Mouse (Mus musculus): Measurements from ENCODE around the gene Phf13. TPM values are rescaled to one million over a fixed set of nuclear protein-coding genes. Genes with fewer than 3 reads are reported as not detected.

The Phf13 gene
- polyA plus RNA-seq, 1 experiment from 2014 or later, result 6.2 TPM

DNA sequence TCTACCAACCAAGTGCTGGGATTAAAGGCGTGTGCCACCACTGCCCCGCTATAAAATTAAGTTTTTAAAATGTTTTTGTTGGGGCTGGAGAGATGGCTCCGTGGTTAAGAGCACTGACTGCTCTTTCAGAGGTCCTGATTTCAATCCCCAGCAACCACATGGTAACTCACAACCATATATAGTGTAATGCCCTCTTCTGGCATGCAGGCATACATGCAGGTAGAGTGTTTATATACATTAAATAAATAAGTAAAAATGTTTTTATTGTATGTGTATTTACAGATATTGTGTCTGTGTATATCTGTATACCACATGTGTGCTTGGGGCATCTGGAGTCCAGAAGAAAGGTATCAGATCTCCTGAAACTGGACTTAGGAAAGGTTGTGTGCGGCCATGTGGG, 5.3 kb upstream of the Phf13 start:
- H3K9ac ChIP-seq, result no peak overlapping the region
- ATAC-seq (ENCODE audit: low read depth), result no peak

DNA sequence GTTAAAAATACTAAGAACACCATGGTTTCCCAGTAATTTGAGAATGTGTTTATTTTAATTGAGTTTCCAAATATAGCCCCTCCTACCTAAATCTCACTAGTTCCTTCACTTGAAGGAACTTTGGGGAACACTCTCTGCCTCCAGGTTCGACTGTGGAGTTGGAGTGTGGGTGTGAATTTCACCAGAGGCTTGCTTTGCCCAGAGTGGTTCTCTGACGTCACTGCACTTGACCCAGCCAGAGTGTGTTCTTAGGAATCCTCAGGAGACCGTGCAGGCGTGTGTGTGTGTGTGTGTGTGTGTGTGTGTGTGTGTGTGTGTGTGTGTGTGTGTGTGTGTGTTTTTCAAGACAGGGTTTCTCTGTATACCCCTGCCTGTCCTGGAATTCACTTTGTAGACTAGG, 4.8 kb upstream of the Phf13 start:
- no peaks in the 10 kb centered on the region for H3K9me3 ChIP-seq (replicated peaks)
- DNase-seq (no peak), ATAC-seq (ENCODE audit: low read depth) (no peak)
- no peak overlapping the region for H3K27ac ChIP-seq
- peaks cover 22% of the 10 kb centered on the region for H3K4me1 ChIP-seq (replicated peaks)
- H3K9ac ChIP-seq, result no peak overlapping the region
- H3K27me3 ChIP-seq, result no peaks in the 10 kb centered on the region
- 56% methylated on average over 4 of the region's 4 CpGs for WGBS (ENCODE audit: insufficient replicate concordance)
- no peaks in the 10 kb centered on the region for H3K36me3 ChIP-seq
- no peak overlapping the region for H3K4me2 ChIP-seq
- no peak overlapping the region for H3K4me3 ChIP-seq (replicated peaks)

More for the DNA sequence above, 5.3 kb upstream of the Phf13 start:
- no peak for DNase-seq
- no peaks in the 10 kb centered on the region for H3K9me3 ChIP-seq (replicated peaks)
- H3K4me3 ChIP-seq (replicated peaks), result no peak overlapping the region
- H3K27me3 ChIP-seq, result peaks cover 1% of the 10 kb centered on the region; the same call in 1 of the 2 replicates
- no peaks in the 10 kb centered on the region for H3K36me3 ChIP-seq
- H3K4me1 ChIP-seq (replicated peaks), result peaks cover 24% of the 10 kb centered on the region
- 66% methylated on average over 4 of the region's 4 CpGs for WGBS (ENCODE audit: insufficient replicate concordance)
- H3K27ac ChIP-seq, result no peak overlapping the region
- H3K4me2 ChIP-seq, result no peak overlapping the region

DNA sequence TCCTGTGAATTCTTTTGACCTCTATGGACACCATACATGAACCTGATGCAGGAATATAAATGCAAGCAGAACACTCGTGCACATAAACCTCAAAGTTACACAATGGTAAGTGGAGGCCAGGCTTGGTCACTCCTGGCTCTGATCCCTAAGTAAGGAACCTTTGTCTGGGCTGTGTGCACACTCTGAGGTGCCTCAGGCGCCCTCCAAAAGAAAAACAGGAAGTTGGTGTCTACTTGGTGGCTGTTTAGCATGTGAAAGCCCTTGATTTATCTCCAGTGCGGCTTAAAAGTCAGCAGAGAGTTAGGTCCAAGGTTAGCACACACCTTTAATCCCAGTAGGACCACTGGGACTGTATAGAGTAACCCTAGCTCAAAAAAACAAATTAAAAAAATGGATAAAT, 3.4 kb upstream of the Phf13 start:
- peaks cover 30% of the 10 kb centered on the region for H3K4me1 ChIP-seq (replicated peaks)

DNA sequence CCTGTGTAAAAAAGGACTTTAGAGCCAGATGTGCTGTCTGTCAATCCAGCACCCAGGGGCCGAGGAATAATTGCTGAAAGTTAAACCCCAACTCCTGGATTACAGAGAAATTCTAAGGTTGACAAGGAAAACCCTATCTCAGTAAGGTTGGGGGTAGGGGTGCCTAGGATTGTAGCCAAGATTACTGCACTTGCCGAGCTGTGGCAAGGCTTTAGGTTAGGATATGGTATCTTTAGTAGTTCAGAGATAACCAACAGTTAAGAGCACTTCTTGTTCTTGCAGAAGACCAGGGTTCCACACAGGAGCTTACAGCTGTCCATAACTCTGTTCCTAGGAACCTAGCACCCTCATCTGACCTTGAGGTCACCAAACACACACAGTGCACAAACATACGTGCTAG, 1.6 kb upstream of the Phf13 start:
- Histone ChIP-seq H3K36me3 (peaks cover under 1% of the 10 kb centered on the region), H3K4me2 (peak overlapping the region; percentile 73), H3K9ac (peak overlapping the region; percentile 92), H3K9me3 (replicated peaks) (no peaks in the 10 kb centered on the region), H3K4me1 (replicated peaks) (peaks cover 44% of the 10 kb centered on the region), H3K27ac (peak overlapping the region; percentile 14; the same call in 1 of the 2 replicates), H3K4me3 (replicated peaks) (peak overlapping the region; percentile 97), H3K27me3 (peaks cover 26% of the 10 kb centered on the region)
- ATAC-seq (ENCODE audit: low read depth) (no peak), DNase-seq (no peak)
- WGBS (ENCODE audit: insufficient replicate concordance), result 49% methylated on average over 3 of the region's 3 CpGs

More for the DNA sequence above, 3.4 kb upstream of the Phf13 start:
- peaks cover 9% of the 10 kb centered on the region for H3K27me3 ChIP-seq
- H3K4me2 ChIP-seq, result no peak overlapping the region
- DNase-seq (no peak), ATAC-seq (ENCODE audit: low read depth) (no peak)
- 21% methylated on average over 3 of the region's 3 CpGs for WGBS (ENCODE audit: insufficient replicate concordance)
- H3K36me3 ChIP-seq, result no peaks in the 10 kb centered on the region
- H3K27ac ChIP-seq, result no peak overlapping the region
- H3K9ac ChIP-seq, result no peak overlapping the region
- no peaks in the 10 kb centered on the region for H3K9me3 ChIP-seq (replicated peaks)
- no peak overlapping the region for H3K4me3 ChIP-seq (replicated peaks)

DNA sequence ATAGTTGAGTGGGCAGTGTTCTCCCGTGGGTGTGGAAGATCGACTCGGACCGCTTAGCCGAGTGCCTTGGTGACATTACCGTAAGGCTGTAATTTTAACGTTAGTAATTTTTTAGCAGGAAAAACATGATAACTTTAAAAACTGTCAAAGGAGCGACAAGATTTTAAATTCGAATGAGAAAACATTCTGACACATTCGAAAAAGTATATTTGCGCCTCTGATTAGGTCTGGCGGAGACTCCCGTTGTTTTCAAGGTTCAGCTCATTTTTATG, 829 bp upstream of the Phf13 start:
- H3K9me3 ChIP-seq (replicated peaks), result no peaks in the 10 kb centered on the region
- peak overlapping the region; percentile 92 for H3K9ac ChIP-seq
- H3K4me2 ChIP-seq, result peak overlapping the region; percentile 73
- ATAC-seq (ENCODE audit: low read depth) (no peak), DNase-seq (no peak)
- H3K27me3 ChIP-seq, result peaks cover 34% of the 10 kb centered on the region
- peaks cover 44% of the 10 kb centered on the region for H3K4me1 ChIP-seq (replicated peaks)
- H3K4me3 ChIP-seq (replicated peaks), result peak overlapping the region; percentile 97
- peak overlapping the region; percentile 94 for H3K27ac ChIP-seq
- H3K36me3 ChIP-seq, result peaks cover 9% of the 10 kb centered on the region
- WGBS (ENCODE audit: insufficient replicate concordance), result 2% methylated on average over 13 of the region's 13 CpGs

DNA sequence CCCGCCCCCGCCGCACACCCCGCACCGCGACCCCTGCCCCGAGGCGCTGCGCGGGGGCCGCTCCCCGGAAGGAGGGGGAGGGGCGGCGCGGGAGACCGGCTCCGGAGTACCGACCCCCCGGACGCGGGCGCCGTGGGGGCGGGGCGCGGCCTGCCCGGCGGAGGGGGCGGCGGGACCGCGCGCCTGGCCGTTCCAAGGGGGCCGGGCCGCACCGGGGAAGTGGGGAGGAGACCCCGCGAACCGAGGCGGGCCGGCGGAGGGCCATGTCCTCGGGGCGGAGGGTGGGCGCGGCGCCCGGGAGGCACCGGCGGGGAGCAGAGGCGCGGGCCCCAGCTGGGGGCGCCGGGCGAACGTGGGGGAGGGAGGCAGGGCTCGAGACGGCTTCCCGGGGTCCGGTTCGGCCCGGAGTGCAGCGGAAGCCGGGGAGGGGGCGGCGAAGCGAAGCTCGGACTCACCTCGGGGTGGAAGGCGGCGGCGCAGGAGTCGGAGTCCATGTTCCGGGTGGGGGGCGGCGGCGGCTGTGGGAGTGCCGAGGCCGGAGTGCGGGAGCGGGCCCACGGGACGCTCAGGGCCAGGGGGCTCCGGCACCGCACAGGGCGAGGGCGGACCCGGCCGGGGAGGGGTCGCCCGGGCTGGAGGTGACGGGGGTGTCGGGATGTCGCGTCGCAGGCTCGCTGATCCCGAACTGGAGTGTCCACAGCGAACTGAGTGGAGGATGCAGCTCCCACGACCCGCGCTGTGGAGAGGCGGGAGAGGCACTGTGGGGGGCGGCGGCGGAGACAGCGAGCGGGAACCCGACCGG, 486 bp downstream of the Phf13 start:
- Histone ChIP-seq H3K4me3 (replicated peaks) (peak overlapping the region; percentile 97), H3K4me2 (peak overlapping the region; percentile 100), H3K9ac (peak overlapping the region; percentile 94), H3K36me3 (peaks cover 22% of the 10 kb centered on the region), H3K9me3 (replicated peaks) (no peaks in the 10 kb centered on the region), H3K4me1 (replicated peaks) (peaks cover 44% of the 10 kb centered on the region), H3K27ac (peak overlapping the region; percentile 80), H3K27me3 (peaks cover 43% of the 10 kb centered on the region)
- DNase-seq, result no peak
- ATAC-seq (ENCODE audit: low read depth), result no peak; the same call in 1 of the 2 replicates
- under 1% methylated on average over 90 of the region's 111 CpGs for WGBS (ENCODE audit: insufficient replicate concordance)

DNA sequence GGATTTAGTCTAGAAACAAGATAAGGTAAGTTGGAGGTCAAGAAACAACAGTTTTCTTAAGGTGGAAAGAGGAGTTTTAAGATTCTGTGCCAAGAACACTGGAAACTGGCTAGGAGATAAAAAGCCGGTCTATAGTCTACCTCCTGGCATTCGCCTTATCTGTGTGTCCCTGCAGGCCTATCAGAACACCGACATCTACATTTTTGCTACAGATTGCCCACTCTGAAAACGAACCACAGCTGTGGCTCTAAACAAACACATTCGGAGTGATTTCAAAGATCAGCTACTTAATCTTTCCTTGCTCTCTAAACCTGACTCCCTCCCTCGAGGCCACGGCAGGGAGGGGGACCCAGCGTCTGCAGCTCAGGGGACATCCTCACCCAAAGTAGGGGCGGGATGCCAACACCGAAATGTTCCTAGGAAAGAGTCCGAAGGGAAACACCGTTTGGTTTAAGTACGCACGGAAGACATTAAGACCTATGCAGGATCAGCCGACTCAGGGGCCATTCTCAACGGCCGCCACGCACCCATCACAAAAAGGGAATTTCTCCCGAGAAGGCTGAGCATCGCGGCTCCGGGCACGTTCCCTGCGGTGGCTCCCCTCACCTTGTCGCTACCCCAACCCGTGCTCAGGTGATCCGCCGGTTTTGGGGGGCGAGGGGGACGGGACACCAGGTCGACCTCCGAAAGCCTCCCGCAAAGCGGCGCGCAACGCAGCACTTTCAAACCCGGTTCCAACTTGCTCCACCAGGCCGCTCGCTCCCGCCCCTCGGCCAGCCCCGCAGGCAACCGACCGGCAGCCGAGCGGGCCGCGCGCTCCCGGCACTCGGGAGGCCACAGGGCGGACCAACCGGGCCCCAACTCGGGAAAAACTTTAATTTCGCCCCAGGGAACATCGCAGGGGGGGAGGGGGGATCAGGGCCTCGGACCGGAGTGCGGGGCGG, 1.6 kb downstream of the Phf13 start:
- H3K4me2 ChIP-seq, result peak overlapping the region; percentile 100
- H3K4me3 ChIP-seq (replicated peaks), result peak overlapping the region; percentile 97
- peaks cover 43% of the 10 kb centered on the region for H3K27me3 ChIP-seq
- 3% methylated on average over 59 of the region's 61 CpGs for WGBS (ENCODE audit: insufficient replicate concordance)
- ATAC-seq (ENCODE audit: low read depth) (no peak), DNase-seq (no peak)
- H3K36me3 ChIP-seq, result peaks cover 27% of the 10 kb centered on the region
- H3K9me3 ChIP-seq (replicated peaks), result no peaks in the 10 kb centered on the region
- H3K9ac ChIP-seq, result peak overlapping the region; percentile 94
- peak overlapping the region; percentile 80 for H3K27ac ChIP-seq
- peaks cover 44% of the 10 kb centered on the region for H3K4me1 ChIP-seq (replicated peaks)

DNA sequence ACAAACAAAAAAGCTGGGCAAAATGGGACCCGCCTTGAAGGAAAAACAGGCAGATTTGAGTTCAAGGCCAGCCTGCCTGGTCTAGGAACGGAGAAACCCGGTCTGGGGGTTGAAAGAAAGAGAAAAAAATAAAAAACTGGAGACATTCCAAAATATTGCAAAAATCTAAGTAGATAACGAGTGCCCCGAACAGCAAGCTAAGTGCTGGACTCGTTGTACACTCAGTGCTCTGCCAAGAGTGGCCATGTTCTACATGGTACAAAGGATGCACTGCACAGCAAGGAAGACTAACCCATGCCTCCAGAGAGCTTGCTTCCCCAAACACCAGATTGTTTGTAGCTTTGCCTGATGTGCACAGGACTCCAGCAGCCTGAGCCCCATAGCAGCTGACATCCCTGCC, 3.0 kb downstream of the Phf13 start:
- Histone ChIP-seq H3K36me3 (peaks cover 27% of the 10 kb centered on the region), H3K9me3 (replicated peaks) (no peaks in the 10 kb centered on the region)
- 77% methylated on average over 6 of the region's 6 CpGs for WGBS (ENCODE audit: insufficient replicate concordance)

DNA sequence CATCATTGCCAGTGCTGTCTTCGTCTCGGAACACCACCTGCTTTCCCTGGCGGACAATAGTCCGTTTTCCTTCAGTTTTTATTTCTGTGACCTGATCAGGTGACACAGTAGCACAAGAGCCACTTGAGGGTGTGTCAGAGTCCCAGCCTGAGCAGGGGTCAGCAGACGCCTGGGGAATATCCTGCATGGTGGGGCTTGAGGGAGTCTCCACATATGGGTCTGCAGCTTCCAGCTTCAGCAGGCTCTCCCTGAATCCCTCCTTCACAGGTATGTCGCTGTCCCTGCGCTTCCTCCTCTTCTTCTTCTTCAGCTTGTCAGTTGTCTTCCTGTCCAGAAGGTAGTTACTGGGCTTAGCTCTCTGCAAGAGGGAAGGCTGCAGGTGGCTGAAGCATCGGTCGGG, 4.0 kb downstream of the Phf13 start:
- Histone ChIP-seq H3K9me3 (replicated peaks) (no peaks in the 10 kb centered on the region), H3K4me2 (no peak overlapping the region), H3K27ac (no peak overlapping the region), H3K4me1 (replicated peaks) (peaks cover 49% of the 10 kb centered on the region), H3K9ac (no peak overlapping the region), H3K4me3 (replicated peaks) (no peak overlapping the region), H3K27me3 (peaks cover 43% of the 10 kb centered on the region), H3K36me3 (peaks cover 27% of the 10 kb centered on the region)
- ATAC-seq (ENCODE audit: low read depth) (no peak), DNase-seq (no peak)
- 89% methylated on average over 9 of the region's 9 CpGs for WGBS (ENCODE audit: insufficient replicate concordance)

More for the DNA sequence above, 3.0 kb downstream of the Phf13 start:
- no peak for ATAC-seq (ENCODE audit: low read depth)
- H3K4me1 ChIP-seq (replicated peaks), result peaks cover 49% of the 10 kb centered on the region
- no peak overlapping the region for H3K9ac ChIP-seq
- no peak overlapping the region for H3K27ac ChIP-seq
- H3K4me3 ChIP-seq (replicated peaks), result no peak overlapping the region
- DNase-seq, result no peak
- peaks cover 43% of the 10 kb centered on the region for H3K27me3 ChIP-seq
- no peak overlapping the region for H3K4me2 ChIP-seq

DNA sequence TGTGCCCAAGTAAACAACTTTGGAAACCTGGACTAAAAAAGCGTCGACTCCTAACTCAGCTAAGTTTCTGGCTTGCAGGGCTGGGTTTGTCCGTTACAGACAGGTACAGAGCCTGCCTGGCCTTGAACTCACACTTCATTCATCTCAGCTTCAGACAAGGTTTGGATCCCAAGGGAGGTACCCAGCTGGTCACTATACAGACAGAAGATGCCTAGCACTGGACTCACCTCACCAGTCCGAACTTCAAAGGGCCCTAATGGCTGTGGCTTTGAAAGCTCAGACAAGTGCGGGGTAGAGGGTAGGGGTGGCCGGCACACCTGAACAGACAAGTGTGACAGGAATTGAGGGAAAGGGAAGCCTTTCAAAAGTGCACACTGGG, 7.0 kb downstream of the Phf13 start:
- WGBS (ENCODE audit: insufficient replicate concordance), result 45% methylated on average over 6 of the region's 6 CpGs
- DNase-seq, result no peak
- H3K4me2 ChIP-seq, result peak overlapping the region; percentile 98
- H3K4me3 ChIP-seq (replicated peaks), result peak overlapping the region; percentile 76
- H3K4me1 ChIP-seq (replicated peaks), result peaks cover 44% of the 10 kb centered on the region
- peaks cover 30% of the 10 kb centered on the region for H3K36me3 ChIP-seq
- peak overlapping the region; percentile 85 for H3K9ac ChIP-seq
- H3K27ac ChIP-seq, result no peak overlapping the region; the same call in 1 of the 2 replicates
- peaks cover 31% of the 10 kb centered on the region for H3K27me3 ChIP-seq
- no peaks in the 10 kb centered on the region for H3K9me3 ChIP-seq (replicated peaks)
- peak; percentile 4 for ATAC-seq (ENCODE audit: low read depth)

DNA sequence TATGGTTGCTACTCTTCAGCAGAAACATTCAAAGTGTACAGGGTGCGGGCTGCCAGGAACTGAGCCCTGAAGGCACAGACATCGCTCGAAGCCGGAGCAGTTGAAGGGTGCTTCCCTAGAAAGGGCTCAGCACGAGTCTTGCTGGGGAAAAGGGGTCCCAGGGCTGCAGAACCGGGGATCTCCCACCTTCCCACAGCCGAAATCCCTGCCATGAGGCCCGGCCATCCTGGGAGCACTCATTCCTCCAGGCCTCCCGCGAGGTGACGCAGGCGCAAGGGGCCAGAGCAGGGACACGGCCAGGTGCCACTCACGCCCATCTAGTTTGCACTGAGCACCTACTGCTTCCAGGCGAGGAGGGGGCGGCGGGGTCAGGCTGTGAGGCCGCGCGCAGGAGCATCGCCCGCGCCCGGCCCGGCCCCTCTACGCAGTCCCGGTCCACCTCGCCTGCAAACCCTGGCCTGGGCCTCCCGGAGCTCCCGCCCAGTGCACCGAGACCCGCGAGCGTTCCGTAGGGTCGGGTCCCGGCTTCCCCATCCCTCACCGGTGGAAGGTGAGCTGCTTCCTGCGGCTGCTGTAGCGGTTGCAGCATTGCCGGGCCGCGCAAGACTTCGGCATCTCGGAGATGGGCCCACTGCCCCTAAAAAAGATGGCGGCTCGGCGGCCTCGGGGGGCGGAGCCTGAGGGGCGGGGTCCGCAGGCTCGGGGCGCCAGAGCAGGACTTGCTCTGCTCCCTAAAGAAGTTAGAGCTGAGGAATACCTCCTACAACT, 7.5 kb downstream of the Phf13 start, which contains the start of gene Thap3:
Gene Thap3 (minus strand): TSS at position 656 of the 768 bp plus-strand sequence.
- Histone ChIP-seq H3K27ac (peak within 1 kb of the TSS; percentile 78), H3K4me2 (peak within 1 kb of the TSS; percentile 98), H3K9ac (peak within 1 kb of the TSS; percentile 85), H3K27me3 (peaks cover 25% of the 10 kb centered on the region), H3K4me1 (replicated peaks) (peaks cover 44% of the 10 kb centered on the region), H3K36me3 (peaks cover 30% of the 10 kb centered on the region), H3K9me3 (replicated peaks) (no peaks in the 10 kb centered on the region), H3K4me3 (replicated peaks) (peak within 1 kb of the TSS; percentile 76)
- 1% methylated on average over 54 of the region's 54 CpGs for WGBS (ENCODE audit: insufficient replicate concordance)
- ATAC-seq (ENCODE audit: low read depth) (peak; percentile 78), DNase-seq (peak; percentile 68)

Data from liver, embryonic 13.5 days (tissue).